Mouse (Mus musculus) left cerebral cortex, adult 11 months (tissue): ENCODE results near the gene Crb1.
A peak's percentile ranks its signal among the peaks of the same experiment; 100 is the strongest.
"Not testable (repeated sequence)": the region's sequence is repeated elsewhere in the genome, so short reads cannot be mapped to it uniquely, and the experiment has no call there.

Experiments
- DNase-seq: peaks from one replicate; pipeline ENCODE4 v3.0.0; 2022; ENCODE audit warnings: low spot score

Crb1 gene

GRCm38 (mm10) chr1:139376638-139377286 is at the start of gene Crb1:
Gene Crb1 (minus strand): TSS chr1:139377100.
- no peak for DNase-seq

GRCm38 (mm10) chr1:139425006-139425405 is 48.1 kb upstream of the Crb1 start:
- no peak for DNase-seq

GRCm38 (mm10) chr1:139423931-139424330 is 47.0 kb upstream of the Crb1 start:
- no peak for DNase-seq

GRCm38 (mm10) chr1:139422941-139423340 is 46.0 kb upstream of the Crb1 start:
- DNase-seq = no peak

GRCm38 (mm10) chr1:139421875-139422791 is 45.2 kb upstream of the Crb1 start, which contains the start of gene Zbtb41:
Gene Zbtb41 (plus strand): TSS chr1:139422288.
- DNase-seq = peak; percentile 83

GRCm38 (mm10) chr1:139421521-139421874 is 44.6 kb upstream of the Crb1 start:
- DNase-seq = no peak

- DNase-seq = no peak
Observed at GRCm38 (mm10) chr1:139413465-139413864, 36.6 kb upstream of the Crb1 start.

- DNase-seq = not testable (repeated sequence)
Observed at GRCm38 (mm10) chr1:139412365-139412764, 35.5 kb upstream of the Crb1 start.

GRCm38 (mm10) chr1:139407701-139408100 is 30.8 kb upstream of the Crb1 start:
- DNase-seq = no peak

GRCm38 (mm10) chr1:139405766-139406165 is 28.9 kb upstream of the Crb1 start:
- DNase-seq = no peak

GRCm38 (mm10) chr1:139396589-139396988 is 19.7 kb upstream of the Crb1 start:
- no peak for DNase-seq

GRCm38 (mm10) chr1:139391747-139392146 is 14.8 kb upstream of the Crb1 start:
- no peak for DNase-seq

- DNase-seq = no peak
Observed at GRCm38 (mm10) chr1:139379621-139379984, 2.7 kb upstream of the Crb1 start.

- DNase-seq = no peak
Observed at GRCm38 (mm10) chr1:139378861-139379620, 2.1 kb upstream of the Crb1 start.

GRCm38 (mm10) chr1:139375900-139376299 is 1.0 kb downstream of the Crb1 start:
- DNase-seq = no peak

- no peak for DNase-seq
Observed at GRCm38 (mm10) chr1:139371341-139371740, 5.6 kb downstream of the Crb1 start.

GRCm38 (mm10) chr1:139348566-139348965 is 28.3 kb downstream of the Crb1 start:
- DNase-seq = no peak

GRCm38 (mm10) chr1:139346602-139347371 is 30.1 kb downstream of the Crb1 start:
- peak; percentile 26 for DNase-seq

- no peak for DNase-seq
Observed at GRCm38 (mm10) chr1:139346030-139346601, 30.8 kb downstream of the Crb1 start.

GRCm38 (mm10) chr1:139340178-139340859 is 36.6 kb downstream of the Crb1 start:
- DNase-seq = no peak

- no peak for DNase-seq
Observed at GRCm38 (mm10) chr1:139336997-139337396, 39.9 kb downstream of the Crb1 start.
